Mouse (Mus musculus): ENCODE measurements around the gene Rffl. TPM values are rescaled to one million over a fixed set of nuclear protein-coding genes. Genes with fewer than 3 reads are reported as not detected.

Rffl gene
- total RNA-seq (2023): 10 to 100 TPM; 24.2 to 24.5 TPM

DNA sequence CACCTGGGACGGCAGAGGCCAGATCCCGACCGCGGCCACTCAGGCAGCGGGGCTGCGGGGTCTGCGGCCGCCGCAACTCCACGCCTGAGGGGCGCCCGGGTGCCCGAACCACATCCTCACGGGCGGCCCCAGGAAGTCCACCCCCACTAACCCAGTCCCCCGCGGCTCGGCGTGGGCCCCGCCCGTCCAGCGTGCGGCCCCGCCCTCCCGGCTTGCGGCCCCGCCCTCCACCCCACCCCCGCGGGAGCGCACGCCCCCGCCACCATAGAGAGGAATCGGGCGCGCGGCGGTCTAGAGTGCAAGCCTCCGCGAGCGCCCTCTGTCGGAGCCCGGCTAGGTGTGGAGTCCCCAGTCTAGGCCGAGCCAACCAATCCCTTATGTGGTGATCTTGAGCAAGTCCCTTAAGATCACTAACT lies at the start of gene Rffl:
Gene Rffl (minus strand): TSS at position 180 of the 416 bp plus-strand sequence.

GRCm38 (mm10) chr11:82910250-82910649 lies 39.2 kb upstream of the Rffl start, which contains the start of gene Unc45b:
TSS of gene Unc45b (plus strand) at chr11:82910550.

DNA sequence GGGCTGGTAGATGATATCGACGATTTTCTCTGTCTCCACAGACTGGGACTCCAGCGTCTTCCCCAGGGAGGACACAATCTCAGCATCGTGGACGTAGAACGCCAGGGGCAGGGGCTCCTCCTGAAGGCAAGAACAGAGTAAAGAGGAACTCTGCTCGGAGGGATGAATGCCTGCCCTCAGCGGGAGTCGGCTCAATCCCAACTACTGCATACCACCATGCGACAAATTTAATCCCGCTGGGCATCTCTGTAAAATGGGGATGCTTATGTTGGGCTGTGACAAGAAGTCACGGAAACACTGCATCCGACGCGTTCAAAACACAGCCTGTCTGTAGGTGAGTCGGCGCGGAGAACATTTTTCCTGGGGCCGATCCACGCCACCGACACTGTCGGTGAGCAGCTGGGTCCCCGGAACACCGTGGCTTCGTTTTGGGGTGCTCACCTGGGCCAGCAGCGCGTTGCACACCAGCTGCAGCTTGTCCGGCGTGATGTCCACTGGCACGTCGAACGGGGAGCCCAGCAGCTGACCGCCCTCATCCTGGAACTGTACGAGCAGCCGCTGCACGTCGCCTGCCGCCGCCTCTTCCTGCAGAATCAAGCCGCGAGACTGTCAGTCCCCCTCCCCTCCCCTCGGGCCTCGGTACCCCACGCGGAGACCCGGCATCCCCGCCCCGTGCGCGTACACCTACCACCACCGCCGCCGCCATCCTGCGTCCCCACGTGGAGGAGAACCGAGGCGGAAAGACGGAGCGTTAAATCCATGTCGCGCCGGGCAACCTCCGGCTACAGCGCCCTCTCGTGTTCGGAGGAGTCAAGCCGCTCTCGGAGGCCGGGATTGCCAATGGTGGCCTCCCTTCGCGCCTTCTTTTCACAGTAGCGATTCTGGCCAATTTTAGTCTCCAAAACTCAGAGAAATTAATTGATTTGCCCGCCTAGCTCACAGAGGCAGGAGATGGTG lies 36.9 kb upstream of the Rffl start, which contains the start of gene Nle1:
Gene Nle1 (minus strand): TSS at position 761 of the 957 bp plus-strand sequence.

GRCm38 (mm10) chr11:82891936-82892335 lies 20.9 kb upstream of the Rffl start, which contains the start of gene Fndc8:
TSS of gene Fndc8 (plus strand) at chr11:82892124.

DNA sequence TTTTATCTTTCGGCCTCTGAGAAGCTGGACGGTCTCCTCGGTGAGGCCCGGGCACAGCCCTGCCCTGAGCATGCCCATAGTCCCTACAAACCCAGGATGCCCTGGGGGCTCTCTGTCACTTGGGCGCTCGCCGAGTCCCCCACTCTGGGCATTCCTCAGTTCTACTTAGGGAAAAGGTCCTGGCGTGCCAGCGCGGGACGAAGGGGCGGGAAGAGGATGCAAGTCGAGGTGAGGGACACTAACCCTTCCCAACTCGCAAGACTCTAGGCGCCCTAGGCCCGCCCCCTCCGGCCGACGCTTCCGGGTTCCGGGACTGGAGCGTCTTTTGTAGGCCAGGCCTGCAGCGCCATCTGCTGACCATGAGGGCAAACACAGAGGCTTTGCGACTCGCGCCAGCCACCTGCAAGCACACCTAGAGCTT lies 19.3 kb upstream of the Rffl start, which contains the start of gene Rad51d:
Gene Rad51d (minus strand): TSS at position 273 of the 421 bp plus-strand sequence.

DNA sequence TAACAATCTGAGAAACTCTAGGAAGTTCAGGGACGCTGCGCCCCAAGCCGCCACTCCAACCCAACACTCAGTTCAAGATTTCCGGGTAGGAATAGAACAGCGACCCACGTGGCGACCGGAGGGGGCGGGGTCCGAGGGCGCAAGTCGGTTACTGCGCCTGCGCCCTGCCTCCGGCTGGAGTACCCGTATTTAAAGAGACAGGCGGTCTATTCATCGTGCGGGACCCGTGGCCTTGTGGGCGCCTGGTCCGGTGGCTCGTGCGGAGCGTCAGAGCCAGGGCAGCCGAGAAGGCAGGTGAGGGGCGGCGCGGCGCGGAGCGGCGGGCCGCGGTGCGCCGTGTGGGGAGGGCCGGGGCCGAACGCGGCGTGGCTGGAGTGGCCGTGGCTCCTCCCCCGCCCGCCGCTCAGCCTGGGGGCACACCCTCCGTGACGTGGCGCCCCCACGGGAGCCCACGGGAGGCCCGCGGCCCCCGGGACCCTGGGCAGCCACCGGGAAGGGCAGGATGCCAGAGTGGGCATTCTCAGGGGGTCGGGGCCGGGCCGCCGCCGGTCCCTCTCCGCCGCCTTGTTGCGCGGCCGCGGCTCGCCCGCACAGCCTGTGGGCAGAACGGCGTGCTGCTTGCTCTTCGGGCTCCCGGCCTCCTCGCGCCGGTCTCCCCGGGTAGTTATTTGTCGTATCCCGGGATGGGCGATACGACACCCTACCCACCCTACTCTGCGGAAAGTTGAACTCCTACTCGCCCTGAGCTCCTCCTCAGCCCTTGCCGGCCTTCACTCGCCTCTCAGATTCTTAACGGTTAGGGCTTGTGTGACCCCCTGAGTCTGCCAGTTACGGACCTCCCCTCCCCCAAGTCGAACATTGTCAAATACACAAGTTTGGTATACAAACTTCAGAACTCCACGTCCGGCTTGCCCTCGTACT lies 89.8 kb downstream of the Rffl start, which contains the start of gene Lig3:
Gene Lig3 (plus strand): TSS at position 126 of the 921 bp plus-strand sequence.

DNA sequence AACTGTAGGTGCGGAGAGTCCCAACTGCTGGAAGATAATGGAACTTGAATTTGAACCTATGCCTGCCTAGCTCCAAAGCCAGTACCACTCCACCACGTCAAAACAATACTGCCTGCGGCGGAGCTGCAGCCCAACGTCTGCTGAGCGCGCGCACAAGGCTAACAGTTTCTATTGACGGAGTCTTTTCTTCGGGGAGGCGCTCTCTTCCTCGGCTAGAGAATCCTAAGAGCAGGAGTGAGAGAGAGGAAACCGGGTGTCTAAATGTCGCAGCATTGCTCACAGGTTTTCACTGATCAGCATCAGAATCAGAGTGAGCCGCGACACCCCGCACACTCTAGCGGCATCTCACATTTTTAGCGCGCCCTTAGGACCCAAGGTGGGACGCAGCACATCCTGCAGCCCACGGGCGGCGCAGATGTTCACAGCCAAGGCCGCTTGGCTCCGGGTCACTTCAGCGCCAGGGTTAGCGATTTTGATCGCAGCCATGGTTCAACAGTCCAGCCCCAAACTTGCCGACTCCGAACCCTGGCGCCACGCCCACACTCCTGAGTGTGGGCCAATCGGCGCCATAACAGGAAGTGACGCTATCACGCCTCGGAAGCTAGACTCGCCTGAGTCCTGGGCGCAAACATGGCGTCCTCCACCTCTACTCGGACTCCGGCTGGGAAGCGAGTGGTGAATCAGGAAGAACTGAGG lies 107.1 kb downstream of the Rffl start, which contains the start of the genes Cct6b and Zfp830:
Gene Cct6b (minus strand): TSS at position 580 of the 696 bp plus-strand sequence.
Gene Zfp830 (plus strand): TSS at position 604 of the 696 bp plus-strand sequence.

Other genes with a start within 250 kb of the Rffl start
- gene Cct6b, start 106.9 kb downstream of the Rffl start, total RNA-seq (2023): under 1 TPM; 0.30 to 0.78 TPM
- 10 to 100 TPM; 37.0 to 44.1 TPM for gene Zfp830, start 106.9 kb downstream of the Rffl start, total RNA-seq (2023)
- 10 to 100 TPM; 29.8 to 35.5 TPM for gene Lig3, start 90.1 kb downstream of the Rffl start, total RNA-seq (2023)
- gene Rad51d, start 19.4 kb upstream of the Rffl start, total RNA-seq (2023): 10 to 100 TPM; 26.0 to 28.6 TPM
- gene Fndc8, start 20.9 kb upstream of the Rffl start, total RNA-seq (2023): not detected
- 10 to 100 TPM; 64.0 to 79.8 TPM for gene Nle1, start 37.2 kb upstream of the Rffl start, total RNA-seq (2023)
- not detected for gene Unc45b, start 39.3 kb upstream of the Rffl start, total RNA-seq (2023)
- 10 to 100 TPM; 15.7 to 28.6 TPM for gene Slfn5, start 80.1 kb upstream of the Rffl start, total RNA-seq (2023)
- 10 to 100 TPM; 18.8 to 32.2 TPM for gene Slfn9, start 120.6 kb upstream of the Rffl start, total RNA-seq (2023)
- gene Slfn8, start 149.6 kb upstream of the Rffl start, total RNA-seq (2023): 10 to 100 TPM; 42.6 to 59.3 TPM
- 100 to 1,000 TPM; 130 to 144 TPM for gene Slfn2, start 193.9 kb upstream of the Rffl start, total RNA-seq (2023)
- gene Slfn1, start 245.6 kb upstream of the Rffl start, total RNA-seq (2023): 1 to 10 TPM in 1 of 2 experiments, under 1 TPM in 1; 0.98 to 1.1 TPM